Mouse (Mus musculus) neural tube, embryonic 10.5 days (tissue): ENCODE data around the gene Tpcn2.

Source experiments
- DNase-seq: peaks from one replicate; pipeline ENCODE4 v3.0.0-alpha.2; 2017; ENCODE audit warnings: low spot score; ENCODE audit errors: extremely low spot score

The Tpcn2 gene

DNA sequence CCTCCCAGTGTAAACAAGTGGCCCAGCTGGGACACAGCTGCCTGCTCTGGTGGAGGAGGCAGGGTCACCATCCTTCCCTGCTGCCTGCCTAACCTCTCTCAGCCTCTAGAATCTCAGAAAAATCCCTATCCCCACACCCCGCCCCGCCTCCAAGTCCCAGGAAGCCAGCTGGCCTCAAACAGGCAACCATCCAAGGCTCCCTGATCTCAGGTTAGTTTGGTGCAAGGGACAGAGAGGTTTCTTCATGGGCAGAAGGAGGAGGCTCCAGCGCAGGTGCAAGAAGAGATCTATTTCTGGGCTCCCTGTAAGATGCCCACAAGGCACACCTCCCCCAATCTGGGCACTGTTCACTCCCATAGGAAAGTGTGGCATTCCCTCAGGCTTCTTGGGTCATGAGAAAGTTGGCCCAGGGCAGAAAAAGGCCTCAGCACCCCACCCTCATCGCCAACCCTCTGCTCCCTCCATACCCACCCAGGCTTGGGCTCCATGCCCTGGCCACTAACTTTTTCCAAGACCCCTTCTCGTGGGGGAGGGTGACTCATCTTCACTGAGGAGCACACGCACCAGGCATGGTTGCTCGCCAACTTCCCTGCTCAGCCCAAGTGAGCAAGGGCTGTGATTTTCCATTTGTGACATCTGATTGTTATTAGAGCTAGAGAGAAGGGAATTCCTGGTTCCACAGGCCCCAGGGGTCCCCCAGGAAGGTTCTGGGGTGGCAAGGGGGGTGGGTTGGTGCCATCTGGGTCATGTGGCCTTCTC, 15.9 kb upstream of the Tpcn2 start:
- no peak for DNase-seq

DNA sequence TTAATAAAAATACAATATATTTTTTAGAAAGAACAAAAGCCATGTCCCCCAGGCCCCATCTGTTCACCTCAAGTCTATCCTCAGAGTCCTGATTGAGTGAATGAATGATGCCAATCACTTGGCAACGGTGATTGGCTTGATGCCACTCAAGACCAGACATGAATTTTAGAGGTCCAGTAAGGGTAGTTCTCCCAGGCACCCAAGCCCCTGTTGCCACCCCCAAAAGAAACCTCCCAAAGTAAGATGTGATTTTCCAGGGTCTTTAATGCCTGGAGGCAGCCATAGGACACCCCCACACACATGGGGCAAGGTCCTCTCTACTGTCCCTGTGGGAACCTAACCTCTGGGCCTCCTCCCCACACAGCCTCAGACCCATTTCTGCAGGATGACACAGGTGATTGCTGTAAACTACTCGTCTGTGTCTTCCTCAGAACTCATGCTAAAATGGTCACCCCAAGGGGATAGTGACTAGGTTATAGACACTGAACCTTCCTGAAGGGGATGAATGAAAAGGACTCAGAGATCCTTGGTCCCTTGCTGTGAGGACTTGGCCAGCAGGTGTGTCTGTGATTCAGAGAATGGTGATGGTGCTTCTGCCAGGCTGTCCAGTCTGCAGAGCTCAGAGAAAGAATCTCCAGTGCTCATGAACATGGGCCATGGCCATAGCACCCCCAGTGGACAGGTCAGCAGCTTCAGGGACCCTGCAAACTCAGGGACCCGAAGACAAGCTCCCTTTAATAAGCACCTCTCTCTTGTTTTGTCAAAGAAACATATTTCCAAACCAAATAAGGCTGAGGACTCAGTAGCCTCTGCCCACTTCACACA, 15.1 kb upstream of the Tpcn2 start:
- no peak for DNase-seq

DNA sequence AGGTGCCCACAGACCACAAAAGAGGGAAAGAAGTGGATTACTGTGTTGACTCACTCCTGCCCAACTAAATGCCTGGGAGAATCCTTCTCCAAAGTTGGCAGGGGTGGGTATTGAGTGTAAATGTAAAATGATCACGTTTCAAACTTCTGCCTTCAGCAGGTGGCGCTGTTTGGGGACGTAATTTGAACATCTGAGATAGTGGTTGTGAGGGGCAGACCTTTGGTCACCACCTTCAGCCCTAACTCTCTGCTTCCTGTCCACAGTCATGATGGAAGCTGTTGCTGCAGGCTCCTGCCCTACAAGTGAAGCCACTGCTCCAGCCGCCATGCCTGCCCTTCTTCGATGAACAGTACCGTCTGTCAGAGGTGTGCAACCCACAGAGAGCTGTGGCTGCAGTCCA, 10.0 kb upstream of the Tpcn2 start:
- DNase-seq: no peak

DNA sequence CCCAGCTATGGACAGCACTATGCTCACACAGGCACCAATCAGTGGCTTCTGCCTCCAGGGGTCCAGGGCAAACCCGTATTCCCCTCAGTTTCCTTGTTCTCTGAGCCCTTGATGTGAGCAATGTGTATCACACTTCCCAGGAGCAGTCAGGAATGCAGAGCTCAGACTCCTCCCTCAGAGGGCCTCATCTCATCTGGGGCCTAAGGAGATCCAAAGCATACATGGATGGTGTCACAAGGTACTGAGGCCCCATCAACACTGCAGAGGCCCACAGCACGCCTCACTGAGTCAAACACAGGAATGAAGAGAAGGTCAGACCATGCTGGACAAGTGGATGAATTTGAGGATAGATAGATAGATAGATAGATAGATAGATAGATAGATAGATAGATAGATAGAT, 8.9 kb upstream of the Tpcn2 start:
- no peak for DNase-seq

DNA sequence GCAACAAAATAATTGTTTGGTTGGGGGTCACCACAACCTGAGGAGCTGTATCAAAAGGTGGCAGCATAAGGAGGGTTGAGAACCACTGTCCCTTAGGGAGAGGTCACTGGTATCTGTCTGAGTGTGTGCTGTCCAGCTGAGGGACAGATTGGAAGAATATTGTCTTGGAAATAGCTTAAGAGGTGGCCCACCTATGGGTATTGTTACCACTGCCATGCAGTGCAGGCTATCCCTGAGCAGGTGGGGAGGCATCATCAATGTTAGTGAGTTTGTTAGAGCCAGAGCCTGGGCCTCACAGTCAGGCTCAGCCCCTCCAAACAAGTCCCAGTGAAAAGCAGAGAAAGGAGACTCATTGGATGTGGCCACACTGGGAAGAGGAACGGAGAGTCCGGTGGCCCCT, 8.0 kb upstream of the Tpcn2 start:
- no peak for DNase-seq

DNA sequence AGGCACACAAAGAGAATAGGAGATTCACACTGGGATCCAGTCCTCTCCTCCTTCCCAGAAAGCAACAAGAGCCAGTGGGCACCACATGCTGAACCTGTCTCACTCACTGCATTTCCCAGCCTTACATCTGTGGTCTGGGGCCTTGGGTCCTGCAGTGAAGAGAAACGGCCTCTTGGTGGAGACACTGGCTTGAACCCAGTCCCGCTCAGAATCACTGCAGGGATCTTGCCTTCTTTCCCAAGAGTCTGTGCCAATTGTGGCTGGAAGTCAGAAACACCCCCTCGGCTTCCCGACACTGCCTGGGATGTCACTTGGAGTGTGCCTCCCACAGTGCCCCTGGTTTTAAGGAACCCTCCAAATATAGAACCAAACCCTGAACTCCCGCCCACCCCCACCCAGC, 5.5 kb upstream of the Tpcn2 start:
- no peak for DNase-seq

DNA sequence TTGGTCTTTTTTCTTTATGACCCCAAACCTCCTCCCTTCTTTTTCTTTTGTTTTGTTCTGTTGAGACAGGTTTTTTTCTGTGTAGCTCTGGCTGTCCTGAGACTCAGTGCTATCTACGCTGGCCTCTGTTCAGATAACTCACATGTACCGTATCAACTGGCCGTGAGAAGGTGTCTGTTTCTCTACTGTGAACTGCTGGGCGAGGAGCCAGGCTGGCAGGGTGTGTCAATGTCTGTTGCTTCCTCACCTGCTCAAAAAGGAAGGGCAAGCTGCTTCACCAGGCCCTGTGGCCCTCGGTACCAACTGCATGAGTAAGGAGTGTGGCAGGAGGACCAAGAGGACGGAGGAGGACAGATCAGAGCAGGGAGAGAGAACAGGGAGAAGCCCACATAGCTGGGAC, 3.6 kb upstream of the Tpcn2 start:
- no peak for DNase-seq

DNA sequence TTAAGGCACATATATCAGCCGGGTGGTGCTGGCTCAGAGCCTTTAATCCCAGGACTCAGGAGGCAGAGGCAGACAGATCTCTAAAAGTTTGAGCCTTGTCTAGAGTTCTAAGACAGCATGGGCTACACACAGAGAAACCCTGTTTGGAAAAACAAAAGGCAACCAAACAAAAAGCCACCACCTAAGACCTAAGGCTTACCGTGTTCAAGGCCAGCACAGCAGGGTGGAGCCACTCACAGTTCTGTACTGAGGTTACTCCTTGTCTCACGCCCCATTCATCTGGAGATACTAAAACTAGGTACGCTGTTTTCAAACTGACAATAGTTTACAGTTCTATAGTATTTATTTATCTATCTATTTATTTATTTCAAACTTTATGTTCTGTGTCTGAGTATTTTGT, 1.7 kb upstream of the Tpcn2 start:
- DNase-seq: no peak

DNA sequence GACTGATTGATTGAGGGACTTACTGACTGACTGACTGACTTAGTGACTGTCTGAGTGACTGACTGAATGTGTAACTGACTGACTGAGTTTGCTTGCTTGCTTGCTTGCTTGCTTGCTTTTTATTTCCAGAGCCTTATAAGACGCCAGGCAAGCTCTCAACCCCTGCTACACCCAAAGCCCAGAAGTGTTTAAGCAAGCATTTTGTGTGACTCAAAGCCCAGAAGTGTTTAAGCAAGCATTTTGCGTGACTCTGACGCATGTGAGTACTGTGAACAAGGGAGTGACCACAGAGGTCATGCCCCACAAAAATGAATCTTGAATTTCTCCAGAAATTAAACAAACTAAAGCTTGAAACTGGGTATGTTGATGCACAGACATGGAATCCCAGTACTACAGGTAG, 482 bp upstream of the Tpcn2 start:
- DNase-seq: no peak

DNA sequence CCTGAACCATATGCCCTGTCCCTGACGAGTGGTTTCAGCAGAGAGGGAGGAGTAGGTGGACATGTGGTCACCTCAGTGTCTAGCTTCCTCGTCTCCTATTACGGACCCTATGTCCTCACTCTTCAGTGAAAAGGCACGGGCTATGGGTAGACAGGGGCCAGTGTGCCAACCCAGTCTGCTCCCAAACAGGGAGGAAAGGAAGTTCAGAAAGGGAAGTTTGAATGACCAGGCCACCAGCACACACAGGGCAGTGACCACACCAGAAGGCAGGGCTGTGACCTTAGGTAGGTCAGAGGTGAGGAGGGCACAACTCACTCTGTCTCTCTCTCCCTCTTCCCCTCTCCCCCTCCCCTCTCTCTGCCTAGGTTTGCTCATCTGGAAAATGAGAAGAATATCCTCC, 770 bp downstream of the Tpcn2 start:
- DNase-seq: no peak

DNA sequence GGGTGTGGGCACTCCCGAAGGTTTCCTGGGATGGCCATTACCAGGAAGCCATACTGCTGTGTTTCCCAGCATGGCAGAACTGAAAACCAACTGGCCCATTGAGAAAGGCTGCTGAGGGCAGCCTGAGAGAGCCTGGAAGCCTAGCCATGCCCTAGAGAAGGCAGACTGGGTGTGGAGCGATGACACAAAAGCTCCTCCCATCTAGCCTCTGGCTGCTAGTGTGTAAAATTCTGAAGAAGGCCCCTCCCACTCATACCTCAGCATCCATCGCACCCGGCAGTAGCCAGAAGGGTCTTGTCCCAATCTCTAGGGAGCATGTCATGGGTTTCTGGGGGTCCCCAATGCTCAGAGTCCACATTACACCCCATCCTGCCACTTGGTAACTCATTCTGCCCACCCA, 2.4 kb downstream of the Tpcn2 start:
- no peak for DNase-seq

DNA sequence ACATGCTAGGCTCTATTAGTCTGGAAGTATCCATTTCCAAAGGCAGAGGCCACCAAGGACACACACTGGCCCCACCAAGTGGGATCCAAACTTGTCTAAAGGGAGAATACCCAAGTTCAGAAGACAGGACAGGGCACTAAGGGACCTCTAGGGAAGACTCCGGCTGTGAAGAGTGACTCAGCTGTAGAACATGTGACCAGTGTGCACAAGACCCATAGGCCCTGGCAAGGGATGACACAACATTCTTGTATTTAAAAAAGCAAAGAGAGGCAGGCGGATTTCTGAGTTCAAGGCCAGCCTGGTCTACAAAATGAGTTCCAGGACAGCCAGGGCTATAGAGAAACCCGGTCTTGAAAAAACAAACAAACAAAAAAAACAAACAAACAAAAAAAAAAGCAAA, 8.3 kb downstream of the Tpcn2 start:
- no peak for DNase-seq

DNA sequence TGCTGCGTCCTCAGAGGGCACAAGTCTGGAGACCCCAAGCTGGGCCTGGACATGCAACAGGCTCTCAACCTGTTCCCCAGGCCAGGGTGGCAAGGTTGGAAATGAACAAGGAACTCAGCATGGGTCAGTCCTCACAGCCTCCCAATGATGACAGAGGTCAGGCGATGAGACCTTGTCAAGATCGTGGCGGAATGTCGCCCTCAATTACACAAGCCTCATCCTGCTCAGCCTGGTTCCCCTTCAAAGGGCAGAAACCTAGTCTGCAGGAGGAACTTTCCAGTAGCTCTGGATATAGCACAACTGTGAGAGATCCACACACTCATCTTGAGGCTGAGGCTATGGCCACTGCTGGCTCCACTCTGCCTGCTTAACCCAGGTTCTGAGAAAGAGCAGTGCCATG, 12.9 kb downstream of the Tpcn2 start:
- no peak for DNase-seq

DNA sequence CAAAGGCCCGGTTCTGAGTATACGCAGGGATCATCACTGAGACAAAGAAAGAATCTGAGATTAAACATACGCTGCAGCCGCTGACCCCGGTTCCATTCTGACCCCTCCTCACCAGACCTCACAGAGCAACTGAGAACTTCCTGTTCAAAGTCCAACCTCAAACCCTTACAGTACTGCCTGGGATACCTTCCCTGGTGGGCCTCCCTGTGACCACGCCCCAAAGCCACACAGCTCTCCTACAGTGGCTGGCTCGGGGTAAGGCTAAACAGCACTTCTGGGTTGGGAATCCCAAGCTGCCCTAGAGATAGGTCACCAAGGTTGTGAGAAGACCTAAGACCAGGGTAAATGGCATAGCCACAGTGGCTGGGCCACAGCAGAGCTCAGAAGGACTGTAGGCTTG, 14.9 kb downstream of the Tpcn2 start:
- DNase-seq: no peak

DNA sequence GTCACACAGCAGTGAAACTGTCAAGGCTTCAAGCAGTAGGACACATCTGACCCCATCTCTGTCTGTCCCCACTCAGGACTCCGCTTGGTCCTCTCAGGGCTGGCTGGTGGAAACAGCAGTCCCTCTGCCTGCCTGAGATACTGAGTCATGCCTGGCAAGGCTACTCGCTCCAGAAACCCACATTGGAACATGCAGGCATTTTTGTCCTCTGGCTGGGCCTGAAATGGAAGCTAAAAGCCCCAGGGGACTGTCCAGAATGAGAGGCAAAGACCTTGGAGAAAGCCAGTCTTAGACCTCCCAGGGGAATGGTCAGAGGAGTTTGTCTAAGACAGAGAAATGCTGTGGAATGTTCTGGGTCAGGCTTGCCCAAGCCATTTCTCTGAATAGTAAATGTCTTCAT, 17.8 kb downstream of the Tpcn2 start:
- no peak for DNase-seq

DNA sequence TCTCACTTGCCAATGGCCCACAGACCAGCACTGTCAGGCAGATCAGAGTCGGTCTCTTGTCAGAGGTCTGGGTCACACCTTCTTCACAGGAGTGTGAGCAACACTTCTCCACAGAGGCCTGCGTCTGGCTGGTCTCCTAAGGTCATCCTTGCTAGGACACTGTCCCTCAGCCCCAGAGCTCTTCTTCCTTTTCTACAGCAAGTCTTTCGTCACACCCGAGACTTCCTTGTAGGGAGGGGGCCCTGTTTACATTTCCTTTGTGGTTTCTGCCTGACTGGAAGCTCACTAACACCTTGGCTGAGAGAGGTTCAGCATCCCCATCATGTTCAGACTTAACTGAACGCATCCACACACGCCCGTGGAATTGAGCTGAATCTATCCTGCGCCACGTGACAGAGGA, 19.6 kb downstream of the Tpcn2 start:
- no peak for DNase-seq

DNA sequence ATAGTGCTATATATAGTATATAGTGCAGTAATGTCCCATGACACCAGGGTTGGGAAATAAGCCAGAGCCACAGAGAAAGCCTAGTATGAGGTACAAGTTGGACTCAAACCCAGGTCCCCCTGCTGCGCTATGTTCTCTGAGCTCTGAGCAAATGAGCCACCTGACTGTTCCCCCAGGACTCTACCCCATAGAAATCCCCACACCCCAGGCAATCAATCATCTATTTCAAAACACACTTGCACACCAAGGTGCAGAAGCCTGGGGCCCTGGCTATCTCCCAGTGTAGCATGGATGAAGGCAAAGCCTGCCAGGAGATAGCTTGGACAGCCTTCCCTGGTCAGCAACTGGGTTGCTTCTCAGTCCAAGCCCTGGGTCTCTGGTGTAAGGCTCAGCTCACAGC, 27.7 kb downstream of the Tpcn2 start:
- DNase-seq: no peak

DNA sequence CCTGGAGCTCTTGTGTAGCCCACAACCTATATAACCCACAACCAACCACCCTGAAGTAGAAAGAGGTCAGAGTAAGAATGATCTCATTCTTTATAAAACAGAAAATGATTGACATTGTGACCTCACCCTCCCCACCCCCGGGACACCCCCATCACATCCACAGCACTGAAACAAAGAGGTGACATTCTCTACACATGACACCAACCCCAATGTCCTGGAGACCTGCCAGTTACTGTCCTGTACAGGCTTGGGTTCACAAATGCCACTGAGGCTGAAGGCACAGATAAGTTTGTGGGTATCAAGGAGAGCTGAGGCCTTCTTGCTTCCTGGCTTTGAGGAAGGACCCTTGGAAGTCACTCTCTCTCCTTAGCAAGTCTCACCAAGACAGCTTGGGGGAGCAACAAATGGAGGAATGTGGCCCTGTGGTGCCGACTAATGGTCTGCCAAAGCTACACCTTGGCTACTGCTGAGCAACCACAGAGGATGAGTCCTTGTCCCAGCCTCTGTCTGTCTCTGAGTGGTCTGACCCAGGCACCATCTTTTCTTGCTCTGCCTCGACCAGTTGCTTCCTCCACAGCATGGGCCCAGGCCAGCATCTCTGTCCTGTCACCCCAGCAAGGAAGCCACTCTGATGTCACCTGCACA, 29.7 kb downstream of the Tpcn2 start:
- no peak for DNase-seq

DNA sequence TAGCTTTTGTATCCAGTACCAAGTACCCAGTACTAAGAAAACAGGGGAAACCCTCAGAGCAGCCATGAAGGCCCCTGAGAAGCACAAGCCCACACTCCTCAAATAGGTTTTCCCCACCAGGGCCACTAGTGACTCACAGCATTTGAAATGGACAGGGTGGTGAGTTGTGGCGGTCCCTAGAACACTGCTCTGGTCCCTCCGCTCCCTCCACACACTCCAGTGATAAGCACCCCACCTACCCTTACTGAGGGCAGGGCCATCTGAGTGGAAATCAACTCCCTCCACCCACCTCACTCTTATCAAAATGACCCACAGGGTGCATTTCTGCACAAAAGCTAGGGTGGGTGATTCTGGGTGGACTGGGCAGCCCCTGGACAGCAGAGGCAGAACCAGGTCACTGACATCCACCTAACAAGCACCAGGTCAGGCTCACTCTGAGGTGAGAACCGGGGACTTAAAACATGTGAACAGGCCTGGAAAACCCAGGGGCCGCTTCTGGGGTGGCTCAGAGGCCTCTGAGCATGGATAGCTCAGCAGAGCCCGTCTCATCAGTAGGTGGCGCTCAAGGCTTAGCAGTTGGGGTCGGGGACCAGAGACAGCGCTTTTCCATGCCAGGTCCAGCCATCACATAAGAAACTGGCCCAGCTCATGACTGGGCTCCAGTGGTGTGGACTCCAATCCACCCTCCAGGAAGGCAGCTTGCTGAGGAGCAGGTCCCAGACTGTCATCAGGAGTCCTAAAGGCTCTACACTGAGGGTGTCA, 30.9 kb downstream of the Tpcn2 start:
- peak; percentile 82 for DNase-seq

DNA sequence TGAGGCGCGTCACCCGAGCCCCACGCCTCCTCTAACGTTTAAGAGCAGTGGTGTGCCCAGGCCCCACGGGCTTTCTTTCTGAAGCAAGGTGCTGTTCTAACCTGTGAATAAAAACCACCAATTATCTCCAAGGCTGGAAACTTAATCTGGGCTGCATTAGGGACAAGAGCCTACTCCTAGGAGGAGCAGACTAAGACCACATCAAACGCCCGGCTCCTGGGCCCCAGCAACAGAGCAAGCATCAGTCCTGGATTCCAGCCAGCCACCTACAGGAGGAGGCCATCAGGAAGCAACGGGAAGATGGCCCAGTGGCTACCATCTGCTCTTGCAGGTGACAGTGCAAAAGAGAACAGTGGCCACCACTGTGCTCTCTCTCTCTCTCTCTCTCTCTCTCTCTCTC, 33.6 kb downstream of the Tpcn2 start:
- DNase-seq: no peak

DNA sequence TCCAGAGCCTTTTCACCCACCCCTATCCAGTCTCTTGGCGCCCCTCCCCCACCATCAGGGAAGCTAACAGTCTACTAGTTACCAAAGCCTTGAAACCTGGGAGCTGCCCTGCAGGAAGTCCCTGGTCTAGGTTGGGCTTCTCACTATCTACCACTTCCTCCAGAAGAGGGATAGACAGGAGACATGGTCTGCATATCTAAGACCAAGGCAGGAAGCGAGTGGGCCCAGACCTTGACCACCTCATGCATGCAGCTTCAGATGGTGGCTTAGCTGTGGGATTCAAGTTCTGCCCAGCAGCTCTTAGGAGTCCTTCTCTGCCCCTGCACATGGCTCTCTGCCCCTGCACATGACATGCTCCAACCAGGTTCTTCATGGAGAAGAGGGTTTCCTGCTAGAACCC, 34.9 kb downstream of the Tpcn2 start:
- DNase-seq: no peak
